Mouse (Mus musculus): ENCODE data around the gene Ropn1. TPM values are rescaled to one million over a fixed set of nuclear protein-coding genes. Genes with fewer than 3 reads are reported as not detected.

Gene Ropn1
- polyA plus RNA-seq (2014; fragmentation: Nextera tagmentation; extraction: Ambion mirVana), result not detected in 2 replicates

DNA sequence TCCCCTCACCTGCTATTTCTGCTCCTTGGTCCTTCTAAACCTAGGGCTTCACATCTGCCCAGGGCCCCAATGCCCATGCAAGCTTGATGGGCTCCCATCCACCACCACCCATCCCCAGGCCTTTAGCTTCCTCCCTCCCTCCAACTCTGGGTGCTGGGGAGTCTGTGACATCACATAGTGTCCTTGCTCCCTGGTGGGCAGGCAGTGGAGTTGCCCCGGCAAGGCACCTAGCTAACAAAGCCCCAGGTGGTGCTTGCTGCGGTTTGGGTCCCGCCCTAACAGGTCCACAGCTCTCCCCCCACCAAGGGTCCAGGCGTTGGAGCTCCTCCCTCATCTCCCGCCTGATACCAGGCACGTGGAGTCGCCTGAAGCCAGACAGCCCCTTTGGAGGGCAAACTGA lies at the start of gene Ropn1:
Ropn1 (plus strand) TSS at position 301 of the 400 bp plus-strand sequence.
- Histone ChIP-seq H3K4me2 (ENCODE audit: low read depth, low read length) (no peak within 1 kb of the TSS), H3K36me3 (ENCODE audit: control insufficient read depth, insufficient read depth, low read length) (no peaks in the 10 kb centered on the region), H3K4me1 (ENCODE audit: control insufficient read depth, insufficient read depth, low read length) (no peaks in the 10 kb centered on the region), H3K27ac (ENCODE audit: low read depth, low read length) (no peak within 1 kb of the TSS), H3K27me3 (ENCODE audit: control insufficient read depth, insufficient read depth, low read length) (no peaks in the 10 kb centered on the region), H3K9me3 (ENCODE audit: control insufficient read depth, low read length) (no peaks in the 10 kb centered on the region), H3K4me3 (ENCODE audit: low read depth, low read length) (no peak within 1 kb of the TSS), H3K9ac (replicated peaks; ENCODE audit: low read depth, low read length) (no peak within 1 kb of the TSS)
- WGBS, result 68% methylated on average over 7 of the region's 7 CpGs
- no peak for ATAC-seq (ENCODE audit: low read depth)

DNA sequence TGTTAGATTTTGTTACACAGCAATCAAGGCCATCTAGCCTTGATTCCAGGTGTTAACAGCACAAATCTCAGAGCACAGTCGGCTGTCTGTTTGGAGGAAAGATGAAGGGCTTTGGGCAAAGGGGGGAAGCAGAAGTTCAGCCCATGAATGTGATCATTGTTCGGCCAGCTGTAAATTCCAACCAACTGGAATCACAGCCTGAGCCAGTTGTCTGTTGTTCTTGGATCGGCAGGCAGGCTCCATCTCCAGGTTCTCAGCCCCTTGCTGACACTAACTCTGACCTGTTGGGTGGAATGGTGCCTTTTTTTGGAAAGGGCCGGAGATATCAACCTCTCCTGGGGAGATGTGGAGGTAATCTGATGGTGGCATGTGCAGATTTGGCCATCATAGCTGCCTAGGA lies 47.8 kb upstream of the Ropn1 start:
- no peak for ATAC-seq (ENCODE audit: low read depth)
- no peak overlapping the region for H3K4me2 ChIP-seq (ENCODE audit: low read depth, low read length)
- H3K4me1 ChIP-seq (ENCODE audit: control insufficient read depth, insufficient read depth, low read length), result no peaks in the 10 kb centered on the region
- WGBS, result 63% methylated on average over 4 of the region's 4 CpGs
- no peak overlapping the region for H3K9ac ChIP-seq (replicated peaks; ENCODE audit: low read depth, low read length)
- no peaks in the 10 kb centered on the region for H3K27me3 ChIP-seq (ENCODE audit: control insufficient read depth, insufficient read depth, low read length)
- no peak overlapping the region for H3K27ac ChIP-seq (ENCODE audit: low read depth, low read length)
- H3K36me3 ChIP-seq (ENCODE audit: control insufficient read depth, insufficient read depth, low read length), result no peaks in the 10 kb centered on the region
- H3K4me3 ChIP-seq (ENCODE audit: low read depth, low read length), result no peak overlapping the region
- H3K9me3 ChIP-seq (ENCODE audit: control insufficient read depth, low read length), result no peaks in the 10 kb centered on the region

DNA sequence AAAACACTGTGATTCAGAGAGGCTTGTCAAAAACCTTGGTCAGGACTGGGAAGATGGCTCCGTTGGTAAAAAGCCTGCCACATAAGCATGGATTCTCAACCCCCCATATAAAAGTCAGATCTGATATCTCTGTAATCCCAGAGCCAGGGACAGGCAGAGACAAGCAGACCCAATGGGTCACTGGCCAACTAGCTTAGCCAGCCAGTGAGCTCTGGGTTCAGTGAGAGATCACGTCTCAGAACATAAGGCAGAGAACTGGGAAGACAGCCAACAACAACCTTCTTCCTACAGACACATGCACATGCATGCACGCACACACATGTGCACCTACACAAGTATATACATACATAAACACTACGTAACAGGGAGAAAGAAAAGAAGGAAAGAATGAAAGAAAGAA lies 46.6 kb upstream of the Ropn1 start:
- Histone ChIP-seq H3K36me3 (ENCODE audit: control insufficient read depth, insufficient read depth, low read length) (no peaks in the 10 kb centered on the region), H3K4me3 (ENCODE audit: low read depth, low read length) (no peak overlapping the region)

DNA sequence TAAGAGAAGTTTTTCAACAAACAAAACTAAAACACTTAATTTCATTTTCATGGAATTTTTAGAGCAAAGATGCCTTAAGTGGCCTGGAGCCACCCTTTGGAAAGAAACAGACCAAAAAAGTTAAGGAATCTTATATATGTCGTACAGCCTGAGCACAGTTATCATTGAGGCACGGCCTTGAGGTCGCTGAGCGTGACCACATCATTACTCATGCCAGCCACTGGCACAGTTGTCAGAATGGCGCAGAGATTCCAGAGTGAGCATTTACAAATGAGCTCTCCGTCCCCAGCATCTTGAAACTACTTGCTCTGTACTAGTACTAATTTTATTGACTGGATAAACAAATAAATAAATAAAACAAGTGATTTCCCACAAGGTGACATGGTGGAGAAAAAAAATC lies 45.9 kb upstream of the Ropn1 start:
- no peaks in the 10 kb centered on the region for H3K9me3 ChIP-seq (ENCODE audit: control insufficient read depth, low read length)
- no peak for ATAC-seq (ENCODE audit: low read depth)
- no peaks in the 10 kb centered on the region for H3K36me3 ChIP-seq (ENCODE audit: control insufficient read depth, insufficient read depth, low read length)
- H3K4me1 ChIP-seq (ENCODE audit: control insufficient read depth, insufficient read depth, low read length), result no peaks in the 10 kb centered on the region
- no peak overlapping the region for H3K27ac ChIP-seq (ENCODE audit: low read depth, low read length)
- H3K9ac ChIP-seq (replicated peaks; ENCODE audit: low read depth, low read length), result no peak overlapping the region
- no peaks in the 10 kb centered on the region for H3K27me3 ChIP-seq (ENCODE audit: control insufficient read depth, insufficient read depth, low read length)
- H3K4me2 ChIP-seq (ENCODE audit: low read depth, low read length), result no peak overlapping the region
- WGBS, result 62% methylated on average over 6 of the region's 6 CpGs
- no peak overlapping the region for H3K4me3 ChIP-seq (ENCODE audit: low read depth, low read length)

More for the DNA sequence above, 46.6 kb upstream of the Ropn1 start:
- Histone ChIP-seq H3K4me1 (ENCODE audit: control insufficient read depth, insufficient read depth, low read length) (no peaks in the 10 kb centered on the region), H3K4me2 (ENCODE audit: low read depth, low read length) (no peak overlapping the region), H3K9me3 (ENCODE audit: control insufficient read depth, low read length) (no peaks in the 10 kb centered on the region), H3K27ac (ENCODE audit: low read depth, low read length) (no peak overlapping the region), H3K9ac (replicated peaks; ENCODE audit: low read depth, low read length) (no peak overlapping the region), H3K27me3 (ENCODE audit: control insufficient read depth, insufficient read depth, low read length) (no peaks in the 10 kb centered on the region)
- WGBS, result 72% methylated on average over 4 of the region's 4 CpGs
- no peak for ATAC-seq (ENCODE audit: low read depth)

DNA sequence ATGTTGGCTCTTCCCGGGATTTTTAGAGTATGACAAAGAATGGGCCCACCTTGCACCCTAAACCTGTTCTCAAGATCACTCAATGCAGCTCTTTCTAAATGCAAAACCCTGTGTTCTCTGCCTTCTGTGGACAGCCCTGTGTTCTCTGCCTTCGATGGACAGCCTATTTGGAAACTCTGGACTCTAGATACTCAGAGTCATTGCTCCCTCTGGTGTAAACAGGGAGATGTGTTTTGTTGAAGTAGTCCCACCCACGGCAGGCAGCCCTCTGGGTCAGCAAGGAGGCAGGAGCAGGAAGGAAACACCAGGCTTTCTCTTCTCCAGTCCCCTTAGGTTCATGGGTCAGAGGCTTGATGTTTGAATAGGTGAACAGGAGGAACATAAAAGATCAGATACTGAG lies 44.0 kb upstream of the Ropn1 start:
- Histone ChIP-seq H3K36me3 (ENCODE audit: control insufficient read depth, insufficient read depth, low read length) (no peaks in the 10 kb centered on the region), H3K4me2 (ENCODE audit: low read depth, low read length) (no peak overlapping the region), H3K27me3 (ENCODE audit: control insufficient read depth, insufficient read depth, low read length) (no peaks in the 10 kb centered on the region), H3K4me1 (ENCODE audit: control insufficient read depth, insufficient read depth, low read length) (no peaks in the 10 kb centered on the region), H3K9ac (replicated peaks; ENCODE audit: low read depth, low read length) (no peak overlapping the region), H3K9me3 (ENCODE audit: control insufficient read depth, low read length) (no peaks in the 10 kb centered on the region), H3K27ac (ENCODE audit: low read depth, low read length) (no peak overlapping the region), H3K4me3 (ENCODE audit: low read depth, low read length) (no peak overlapping the region)
- ATAC-seq (ENCODE audit: low read depth), result no peak
- WGBS, result 36% methylated on average over 3 of the region's 3 CpGs

DNA sequence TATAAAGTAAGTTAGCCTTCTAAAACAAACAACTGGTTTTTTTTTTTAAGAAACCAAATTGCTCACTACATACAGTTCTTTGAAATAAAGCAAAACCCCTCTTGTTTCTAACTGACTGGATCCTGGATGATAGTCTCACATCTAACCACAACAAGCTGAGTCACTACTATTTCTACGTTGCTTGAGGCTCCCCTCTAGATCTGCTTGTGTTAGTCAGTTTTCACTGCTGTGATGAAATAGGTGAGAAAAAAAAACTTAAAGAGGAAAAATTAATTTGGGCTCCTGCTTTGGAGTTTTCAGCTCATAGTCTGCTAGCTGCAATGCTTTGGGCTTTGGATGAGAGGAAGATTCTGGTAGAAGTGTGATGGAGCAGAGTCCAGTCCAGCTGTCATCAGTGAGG lies 39.6 kb upstream of the Ropn1 start:
- ATAC-seq (ENCODE audit: low read depth), result no peak
- WGBS, result 85% methylated on average over 1 of the region's 1 CpGs
- Histone ChIP-seq H3K4me3 (ENCODE audit: low read depth, low read length) (no peak overlapping the region), H3K9me3 (ENCODE audit: control insufficient read depth, low read length) (no peaks in the 10 kb centered on the region), H3K27me3 (ENCODE audit: control insufficient read depth, insufficient read depth, low read length) (no peaks in the 10 kb centered on the region), H3K27ac (ENCODE audit: low read depth, low read length) (no peak overlapping the region), H3K4me2 (ENCODE audit: low read depth, low read length) (no peak overlapping the region), H3K4me1 (ENCODE audit: control insufficient read depth, insufficient read depth, low read length) (no peaks in the 10 kb centered on the region), H3K36me3 (ENCODE audit: control insufficient read depth, insufficient read depth, low read length) (no peaks in the 10 kb centered on the region), H3K9ac (replicated peaks; ENCODE audit: low read depth, low read length) (no peak overlapping the region)

DNA sequence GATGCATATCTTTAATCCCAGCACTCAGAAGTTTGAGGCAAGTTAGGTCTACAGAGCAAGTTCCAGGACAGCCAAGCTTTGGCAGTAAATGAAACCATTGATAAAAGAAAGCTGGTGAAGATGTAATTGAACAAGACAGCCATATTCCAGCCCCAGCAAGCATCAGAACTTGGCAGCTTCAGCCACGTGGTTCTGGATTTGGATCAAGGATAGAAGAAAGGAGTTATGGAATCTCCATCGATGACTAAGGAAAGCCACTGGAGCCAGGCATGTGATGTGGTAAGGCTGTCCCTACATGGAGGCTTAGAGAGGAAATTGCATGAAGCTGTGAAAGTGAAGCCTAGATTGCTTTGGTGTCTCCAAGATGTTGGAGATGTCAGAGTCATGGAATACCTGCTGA lies 35.7 kb upstream of the Ropn1 start:
- H3K27me3 ChIP-seq (ENCODE audit: control insufficient read depth, insufficient read depth, low read length), result no peaks in the 10 kb centered on the region
- H3K4me1 ChIP-seq (ENCODE audit: control insufficient read depth, insufficient read depth, low read length), result no peaks in the 10 kb centered on the region
- 81% methylated on average over 2 of the region's 2 CpGs for WGBS
- no peak for ATAC-seq (ENCODE audit: low read depth)
- no peak overlapping the region for H3K27ac ChIP-seq (ENCODE audit: low read depth, low read length)
- no peak overlapping the region for H3K4me2 ChIP-seq (ENCODE audit: low read depth, low read length)
- H3K9ac ChIP-seq (replicated peaks; ENCODE audit: low read depth, low read length), result no peak overlapping the region
- no peaks in the 10 kb centered on the region for H3K36me3 ChIP-seq (ENCODE audit: control insufficient read depth, insufficient read depth, low read length)
- no peak overlapping the region for H3K4me3 ChIP-seq (ENCODE audit: low read depth, low read length)
- H3K9me3 ChIP-seq (ENCODE audit: control insufficient read depth, low read length), result no peaks in the 10 kb centered on the region

DNA sequence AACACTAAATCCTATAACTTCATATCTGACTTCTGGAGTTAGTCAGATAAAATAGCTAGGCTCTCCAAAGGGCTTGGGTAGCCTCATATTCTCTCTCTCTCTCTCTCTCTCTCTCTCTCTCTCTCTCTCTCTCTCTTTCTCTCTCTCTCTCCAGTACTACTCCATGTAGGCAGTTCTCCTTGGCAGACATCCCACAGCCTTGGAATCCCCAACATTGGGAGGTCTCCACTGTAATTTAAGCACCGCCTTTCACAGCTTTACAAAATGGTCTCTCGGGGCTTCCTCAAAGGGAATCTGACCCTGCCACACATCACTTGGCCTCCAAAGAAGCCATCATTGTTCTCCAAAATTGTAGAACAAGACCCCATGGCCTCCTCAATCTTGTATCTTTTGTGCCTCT lies 22.1 kb upstream of the Ropn1 start:
- ATAC-seq (ENCODE audit: low read depth), result no peak
- WGBS, result 44% methylated on average over 2 of the region's 2 CpGs
- H3K9me3 ChIP-seq (ENCODE audit: control insufficient read depth, low read length), result no peaks in the 10 kb centered on the region
- no peak overlapping the region for H3K4me3 ChIP-seq (ENCODE audit: low read depth, low read length)
- no peak overlapping the region for H3K27ac ChIP-seq (ENCODE audit: low read depth, low read length)
- no peaks in the 10 kb centered on the region for H3K27me3 ChIP-seq (ENCODE audit: control insufficient read depth, insufficient read depth, low read length)
- H3K36me3 ChIP-seq (ENCODE audit: control insufficient read depth, insufficient read depth, low read length), result no peaks in the 10 kb centered on the region
- H3K4me1 ChIP-seq (ENCODE audit: control insufficient read depth, insufficient read depth, low read length), result no peaks in the 10 kb centered on the region
- no peak overlapping the region for H3K9ac ChIP-seq (replicated peaks; ENCODE audit: low read depth, low read length)
- no peak overlapping the region for H3K4me2 ChIP-seq (ENCODE audit: low read depth, low read length)

DNA sequence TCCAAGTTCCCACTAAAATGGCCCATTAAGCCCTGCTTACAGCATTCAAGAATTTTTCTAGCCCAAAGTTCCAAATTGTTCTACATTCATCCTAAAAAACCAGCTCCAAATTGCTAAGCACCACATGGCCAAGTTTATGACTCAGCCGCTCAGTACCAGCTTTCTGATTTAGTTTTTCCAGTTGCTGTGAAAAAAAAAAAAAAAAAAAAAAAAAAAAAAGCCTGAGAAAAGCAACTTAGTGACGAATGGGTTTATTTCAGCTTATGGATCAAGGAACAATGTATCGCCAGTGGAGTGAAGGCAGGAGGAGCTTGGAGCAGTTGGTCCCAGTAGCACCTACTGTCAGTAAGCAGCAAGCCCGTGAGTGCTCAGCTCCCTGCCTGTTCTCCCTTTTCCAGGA lies 21.3 kb upstream of the Ropn1 start:
- Histone ChIP-seq H3K4me2 (ENCODE audit: low read depth, low read length) (no peak overlapping the region), H3K9me3 (ENCODE audit: control insufficient read depth, low read length) (no peaks in the 10 kb centered on the region), H3K4me3 (ENCODE audit: low read depth, low read length) (no peak overlapping the region), H3K27ac (ENCODE audit: low read depth, low read length) (no peak overlapping the region), H3K27me3 (ENCODE audit: control insufficient read depth, insufficient read depth, low read length) (no peaks in the 10 kb centered on the region), H3K36me3 (ENCODE audit: control insufficient read depth, insufficient read depth, low read length) (no peaks in the 10 kb centered on the region), H3K4me1 (ENCODE audit: control insufficient read depth, insufficient read depth, low read length) (no peaks in the 10 kb centered on the region), H3K9ac (replicated peaks; ENCODE audit: low read depth, low read length) (no peak overlapping the region)
- ATAC-seq (ENCODE audit: low read depth), result no peak
- WGBS, result 84% methylated on average over 4 of the region's 4 CpGs

DNA sequence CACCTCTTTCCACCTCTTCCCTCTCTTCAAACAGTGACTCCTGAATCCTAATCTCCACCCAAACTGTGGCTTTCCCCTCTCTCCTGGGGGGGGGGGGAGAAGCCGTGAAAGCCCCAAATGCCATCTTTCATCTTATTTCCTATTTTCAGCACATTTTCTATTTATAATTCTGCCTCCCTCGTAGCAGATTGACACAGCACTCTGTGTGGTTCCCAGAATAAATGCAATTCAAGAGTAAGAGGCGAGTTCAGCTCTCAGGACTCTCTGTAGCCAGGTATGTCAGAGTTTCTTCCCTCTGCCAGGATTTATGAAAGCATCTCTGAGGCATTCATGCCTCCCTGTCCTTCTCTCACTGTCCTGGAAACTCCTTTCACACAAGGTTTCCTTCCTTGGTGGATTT lies 14.2 kb upstream of the Ropn1 start:
- H3K27ac ChIP-seq (ENCODE audit: low read depth, low read length), result no peak overlapping the region
- no peaks in the 10 kb centered on the region for H3K4me1 ChIP-seq (ENCODE audit: control insufficient read depth, insufficient read depth, low read length)
- H3K4me2 ChIP-seq (ENCODE audit: low read depth, low read length), result no peak overlapping the region
- H3K4me3 ChIP-seq (ENCODE audit: low read depth, low read length), result no peak overlapping the region
- no peaks in the 10 kb centered on the region for H3K36me3 ChIP-seq (ENCODE audit: control insufficient read depth, insufficient read depth, low read length)
- no peak overlapping the region for H3K9ac ChIP-seq (replicated peaks; ENCODE audit: low read depth, low read length)
- no peak for ATAC-seq (ENCODE audit: low read depth)
- 71% methylated on average over 3 of the region's 3 CpGs for WGBS
- no peaks in the 10 kb centered on the region for H3K27me3 ChIP-seq (ENCODE audit: control insufficient read depth, insufficient read depth, low read length)
- H3K9me3 ChIP-seq (ENCODE audit: control insufficient read depth, low read length), result no peaks in the 10 kb centered on the region

Data from neural tube, embryonic 14.5 days (tissue).